Comparison of ENCODE assay signal across 10 mouse cellular contexts in the genomic region with DNA sequence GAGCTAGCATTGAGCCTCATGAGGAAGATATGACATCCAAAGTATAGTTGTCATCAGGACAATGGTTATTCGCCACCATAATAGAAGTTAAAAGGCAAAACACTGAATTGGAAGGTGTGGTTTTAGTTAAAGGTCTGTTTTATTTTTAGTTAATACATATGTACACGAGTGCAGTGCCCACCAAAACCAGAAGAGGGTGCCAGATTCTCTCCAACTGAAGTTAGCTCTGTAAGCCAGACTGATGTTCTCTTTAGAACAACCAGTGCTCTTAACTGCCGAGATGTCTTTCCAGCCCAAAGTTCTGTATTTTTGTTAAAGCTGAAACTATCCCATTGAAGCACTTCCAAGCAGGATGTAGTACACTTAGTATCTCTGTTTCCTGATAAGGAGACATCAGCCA. TPM values are rescaled to one million over a fixed set of nuclear protein-coding genes. Genes with fewer than 3 reads are reported as not detected.
DNase-seq lines count a peak whose midpoint lies in the region; ATAC-seq and TF ChIP-seq lines count a peak whose summit lies in the region.
"Had no signal": no experiment of that assay in that cellular context is flagged by ENCODE, and none has a peak within 500 bp of the region (broad histone marks: within the 10 kb centered on the region; RNA-seq: fewer than 3 reads in every experiment).

No protein-coding gene starts in this region.

- 0 out of 2 replicates have a peak, but pooled peaks cover 2% of the 10 kb centered on the region for H3K4me1 ChIP-seq in heart, adult 2 months (ENCODE audit: control insufficient read depth, insufficient read depth, low read length)
- H3K4me1 ChIP-seq in heart, embryonic 10.5 days, result peaks cover 12% of the 10 kb centered on the region
- H3K4me1 ChIP-seq in embryonic facial prominence, embryonic 11.5 days (ENCODE audit: control insufficient read depth, insufficient read depth, low read length), result peaks cover 2% of the 10 kb centered on the region
- peaks cover 45% of the 10 kb centered on the region for H3K4me1 ChIP-seq in megakaryocyte, embryonic 14.5 days

- no peak for TF ChIP-seq EP300 in heart, adult 2 months (IDR thresholded peaks at IDR 0.05; ENCODE audit: insufficient read depth, low read depth, low read length)

- H3K9ac ChIP-seq in heart, adult 2 months (ENCODE audit: low read depth, low read length), result no peak overlapping the region
- H3K9ac ChIP-seq in embryonic facial prominence, embryonic 11.5 days (replicated peaks; ENCODE audit: low read length), result peak overlapping the region; percentile 11; the same call in 1 of the 2 replicates

- peak; percentile 70 to 79 for DNase-seq in heart, adult 2 months
- DNase-seq in heart, embryonic 10.5 days (ENCODE audit: low spot score), result no peak
- peak; percentile 77 to 81 for DNase-seq in B cell, adult 2 months
- peak; percentile 75 for DNase-seq in R1 (ENCODE audit: low read depth, low spot score)
- DNase-seq in embryonic facial prominence, embryonic 11.5 days (ENCODE audit: low spot score), result peak; percentile 90
- peak; percentile 90 for DNase-seq in kidney, postnatal 4 days
- DNase-seq in splenic B cell, adult 2 months (ENCODE audit: low read depth, low spot score), result peak; percentile 87

- no peaks in the 10 kb centered on the region for H3K36me3 ChIP-seq in heart, adult 2 months (ENCODE audit: control insufficient read depth, insufficient read depth, low read length)
- H3K36me3 ChIP-seq in heart, embryonic 10.5 days, result no peaks in the 10 kb centered on the region
- no peaks in the 10 kb centered on the region for H3K36me3 ChIP-seq in embryonic facial prominence, embryonic 11.5 days (replicated peaks; ENCODE audit: control insufficient read depth, insufficient read depth, low read depth, low read length)
- peaks cover 4% of the 10 kb centered on the region for H3K36me3 ChIP-seq in megakaryocyte, embryonic 14.5 days (replicated peaks; ENCODE audit: low read length)
- H3K36me3 ChIP-seq in splenic B cell, adult 2 months (ENCODE audit: control insufficient read depth, insufficient read depth, low read length, poor library complexity, severe bottlenecking), result no peaks in the 10 kb centered on the region

- no peaks in the 10 kb centered on the region for H3K79me2 ChIP-seq in heart, adult 2 months (replicated peaks; ENCODE audit: control insufficient read depth, insufficient read depth, low read length)

- no peak for ATAC-seq in embryonic facial prominence, embryonic 11.5 days (replicated peaks; ENCODE audit: insufficient number of reproducible peaks, low FRiP score, low TSS enrichment, low read depth)

- no peak for TF ChIP-seq POLR2A in heart, adult 2 months (IDR thresholded peaks at IDR 0.05; ENCODE audit: insufficient read depth, low read depth, low read length)

- WGBS in heart, adult 2 months, result 6% methylated on average over 3 of the region's 3 CpGs
- 9% methylated on average over 3 of the region's 3 CpGs for WGBS in heart, embryonic 10.5 days
- 7% methylated on average over 3 of the region's 3 CpGs for WGBS in embryonic facial prominence, embryonic 11.5 days

- no peaks in the 10 kb centered on the region for H3K27me3 ChIP-seq in heart, adult 2 months (ENCODE audit: control insufficient read depth, insufficient read depth, low read length)
- H3K27me3 ChIP-seq in heart, embryonic 10.5 days (ENCODE audit: insufficient read depth, poor library complexity, severe bottlenecking), result no peaks in the 10 kb centered on the region
- H3K27me3 ChIP-seq in embryonic facial prominence, embryonic 11.5 days (ENCODE audit: control insufficient read depth, insufficient read depth, low read length), result no peaks in the 10 kb centered on the region
- no peaks in the 10 kb centered on the region for H3K27me3 ChIP-seq in megakaryocyte, embryonic 14.5 days (replicated peaks)
- no peaks in the 10 kb centered on the region for H3K27me3 ChIP-seq in splenic B cell, adult 2 months (ENCODE audit: control insufficient read depth, insufficient read depth, low read length, poor library complexity, severe bottlenecking)

- intact Hi-C loops in heart, adult 2 months (cut with DNase I), result no loop called here

- no peaks in the 10 kb centered on the region for H3K9me3 ChIP-seq in heart, embryonic 10.5 days
- no peaks in the 10 kb centered on the region for H3K9me3 ChIP-seq in embryonic facial prominence, embryonic 11.5 days (replicated peaks; ENCODE audit: control insufficient read depth, low read length)
- H3K9me3 ChIP-seq in megakaryocyte, embryonic 14.5 days, result peaks cover 3% of the 10 kb centered on the region; the same call in 1 of the 2 replicates

- H3K27ac ChIP-seq in heart, adult 2 months, result no peak overlapping the region
- no peak overlapping the region for H3K27ac ChIP-seq in heart, embryonic 10.5 days
- H3K27ac ChIP-seq in embryonic facial prominence, embryonic 11.5 days (replicated peaks; ENCODE audit: low read depth, low read length), result 0 out of 2 replicates have a peak overlapping the region, but pooled peaks have one; percentile 9

- H3K4me2 ChIP-seq in embryonic facial prominence, embryonic 11.5 days (ENCODE audit: low read depth, low read length), result no peak overlapping the region

- no peak overlapping the region for H3K4me3 ChIP-seq in heart, adult 2 months
- H3K4me3 ChIP-seq in heart, embryonic 10.5 days, result no peak overlapping the region
- no peak overlapping the region for H3K4me3 ChIP-seq in embryonic facial prominence, embryonic 11.5 days (ENCODE audit: low read depth, low read length)
- H3K4me3 ChIP-seq in megakaryocyte, embryonic 14.5 days (replicated peaks), result peak overlapping the region; percentile 9

- peak; percentile 96 for TF ChIP-seq CTCF in heart, adult 2 months (IDR thresholded peaks at IDR 0.05)

RNA-seq across cellular contexts. Expression of gene Bax, which starts 4.2 kb away (rescaled TPM):
- 10 to 100 TPM; 21.9 to 25.9 TPM for total RNA-seq in heart, adult 2 months (2021)
- 46.6 and 47.2 TPM in 2 replicates for polyA plus RNA-seq in heart, adult 2 months (2012; rRNA removed)
- polyA plus RNA-seq in heart, embryonic 10.5 days (2016; fragmentation: Nextera tagmentation; extraction: Ambion mirVana), result 187 and 244 TPM in 2 replicates
- polyA plus RNA-seq in embryonic facial prominence, embryonic 11.5 days (2014; fragmentation: Nextera tagmentation; extraction: Ambion mirVana), result 151 and 168 TPM in 2 replicates
- polyA plus RNA-seq in megakaryocyte, embryonic 14.5 days (2012; ENCODE audit: insufficient read depth, low replicate concordance), result 502 and 597 TPM in 2 replicates

RNA-seq across cellular contexts. Expression of gene Tulp2, which starts 10.8 kb away (rescaled TPM):
- not detected for total RNA-seq in heart, adult 2 months (2021)
- polyA plus RNA-seq in heart, adult 2 months (2012; rRNA removed), result 0.20 and 0.27 TPM in 2 replicates
- polyA plus RNA-seq in heart, embryonic 10.5 days (2016; fragmentation: Nextera tagmentation; extraction: Ambion mirVana), result 2.6 and 2.9 TPM in 2 replicates
- 0.43 and 0.95 TPM in 2 replicates for polyA plus RNA-seq in embryonic facial prominence, embryonic 11.5 days (2014; fragmentation: Nextera tagmentation; extraction: Ambion mirVana)
- polyA plus RNA-seq in megakaryocyte, embryonic 14.5 days (2012; ENCODE audit: insufficient read depth, low replicate concordance), result not detected in 2 replicates
- total RNA-seq: left cerebral cortex, adult 8-10 months had no signal

RNA-seq across cellular contexts. Expression of gene Ftl1, which starts 11.2 kb away (rescaled TPM):
- total RNA-seq in heart, adult 2 months (2021), result 100 to 1,000 TPM; 213 to 308 TPM
- polyA plus RNA-seq in heart, adult 2 months (2012; rRNA removed), result 505 and 903 TPM in 2 replicates
- 4,578 and 4,939 TPM in 2 replicates for polyA plus RNA-seq in heart, embryonic 10.5 days (2016; fragmentation: Nextera tagmentation; extraction: Ambion mirVana)
- 4,830 and 5,123 TPM in 2 replicates for polyA plus RNA-seq in embryonic facial prominence, embryonic 11.5 days (2014; fragmentation: Nextera tagmentation; extraction: Ambion mirVana)
- polyA plus RNA-seq in megakaryocyte, embryonic 14.5 days (2012; ENCODE audit: insufficient read depth, low replicate concordance), result 24,502 and 30,989 TPM in 2 replicates

RNA-seq across cellular contexts. Expression of gene Gm45808, which starts 15.7 kb away (rescaled TPM):
- 1 to 10 TPM; 4.8 to 8.1 TPM for total RNA-seq in heart, adult 2 months (2021)
- 1.6 and 2.5 TPM in 2 replicates for polyA plus RNA-seq in heart, adult 2 months (2012; rRNA removed)
- not detected in 2 replicates for polyA plus RNA-seq in heart, embryonic 10.5 days (2016; fragmentation: Nextera tagmentation; extraction: Ambion mirVana)
- not detected in 2 replicates for polyA plus RNA-seq in embryonic facial prominence, embryonic 11.5 days (2014; fragmentation: Nextera tagmentation; extraction: Ambion mirVana)
- polyA plus RNA-seq in megakaryocyte, embryonic 14.5 days (2012; ENCODE audit: insufficient read depth, low replicate concordance), result not detected in 2 replicates
- polyA plus RNA-seq: stomach, embryonic 16.5 days had no signal

RNA-seq across cellular contexts. Expression of gene Dhdh, which starts 17.7 kb away (rescaled TPM):
- 1 to 10 TPM; 8.2 to 8.9 TPM for total RNA-seq in heart, adult 2 months (2021)
- 6.4 and 10.1 TPM in 2 replicates for polyA plus RNA-seq in heart, adult 2 months (2012; rRNA removed)
- 5.8 and 6.1 TPM in 2 replicates for polyA plus RNA-seq in heart, embryonic 10.5 days (2016; fragmentation: Nextera tagmentation; extraction: Ambion mirVana)
- polyA plus RNA-seq in embryonic facial prominence, embryonic 11.5 days (2014; fragmentation: Nextera tagmentation; extraction: Ambion mirVana), result 2.6 and 3.1 TPM in 2 replicates
- 0.23 and 0.70 TPM in 2 replicates for polyA plus RNA-seq in megakaryocyte, embryonic 14.5 days (2012; ENCODE audit: insufficient read depth, low replicate concordance)
